In genomic region chr11:121649900-121650299, GRCm38 (mm10) we compare ENCODE assay signal across 8 mouse cellular contexts. TPM values are rescaled to one million over a fixed set of nuclear protein-coding genes. Genes with fewer than 3 reads are reported as not detected.
DNase-seq lines count a peak whose midpoint lies in the region; ATAC-seq and TF ChIP-seq lines count a peak whose summit lies in the region.

No protein-coding gene starts in this region.

- no peaks in the 10 kb centered on the region for H3K4me1 ChIP-seq in heart, postnatal 0 days (ENCODE audit: control insufficient read depth, insufficient read depth)
- no peaks in the 10 kb centered on the region for H3K4me1 ChIP-seq in thymus, adult 2 months (replicated peaks; ENCODE audit: control insufficient read depth, insufficient read depth, low read length)

- H3K27ac ChIP-seq in heart, postnatal 0 days (ENCODE audit: low read depth) = no peak overlapping the region
- no peak overlapping the region for H3K27ac ChIP-seq in thymus, adult 2 months (ENCODE audit: control insufficient read depth, insufficient read depth, low read length)

- peak; percentile 77 for ATAC-seq in heart, postnatal 0 days (ENCODE audit: insufficient read depth, low read depth)
- peak; percentile 67 for ATAC-seq in megakaryocyte progenitor cell, adult 5-6 weeks (replicated peaks; ENCODE audit: poor library complexity)

- WGBS in heart, postnatal 0 days = 29% methylated on average over 10 of the region's 10 CpGs
- 89% methylated on average over 10 of the region's 10 CpGs for WGBS in thymus, adult 2 months

- H3K36me3 ChIP-seq in heart, postnatal 0 days (replicated peaks; ENCODE audit: control insufficient read depth, insufficient read depth, low read length) = peaks cover 6% of the 10 kb centered on the region; the same call in 1 of the 2 replicates
- no peaks in the 10 kb centered on the region for H3K36me3 ChIP-seq in thymus, adult 2 months (ENCODE audit: control insufficient read depth, insufficient read depth, low read length)

- TF ChIP-seq POLR2A in thymus, adult 2 months (IDR thresholded peaks at IDR 0.05; ENCODE audit: control insufficient read depth, extremely low read depth, insufficient read depth, low read length, poor library complexity) = no peak

- no peak for TF ChIP-seq EP300 in heart, postnatal 0 days (IDR thresholded peaks at IDR 0.05; ENCODE audit: low read depth)

- H3K9me3 ChIP-seq in heart, postnatal 0 days (replicated peaks; ENCODE audit: control insufficient read depth, low read length) = no peaks in the 10 kb centered on the region

- TF ChIP-seq CTCF in heart, postnatal 0 days (IDR thresholded peaks at IDR 0.05; ENCODE audit: low read depth) = peak; percentile 64
- TF ChIP-seq CTCF in thymus, adult 2 months (IDR thresholded peaks at IDR 0.05; ENCODE audit: borderline replicate concordance, control insufficient read depth, extremely low read depth, insufficient read depth, low read length, poor library complexity) = no peak

- no peak overlapping the region for H3K4me3 ChIP-seq in heart, postnatal 0 days (ENCODE audit: low read depth, low read length)
- no peak overlapping the region for H3K4me3 ChIP-seq in thymus, adult 2 months (ENCODE audit: control insufficient read depth, insufficient read depth, low read length)

- peak; percentile 26 to 56 for DNase-seq in cerebellum, postnatal 25 days
- DNase-seq in cerebellum, adult 9-11 months = no peak
- peak; percentile 8 for DNase-seq in retina, postnatal 1 day
- no peak for DNase-seq in retina, embryonic 14.5 days (ENCODE audit: low spot score)
- peak; percentile 67 for DNase-seq in heart, postnatal 0 days (ENCODE audit: low spot score)
- no peak for DNase-seq in neural tube, embryonic 10.5 days (ENCODE audit: extremely low spot score, low spot score)
- no peak for DNase-seq in thymus, adult 2 months

- no peak overlapping the region for H3K9ac ChIP-seq in heart, postnatal 0 days (replicated peaks; ENCODE audit: low read depth, low read length)

- no peak overlapping the region for H3K4me2 ChIP-seq in heart, postnatal 0 days (ENCODE audit: low read depth, low read length)

- no peaks in the 10 kb centered on the region for H3K27me3 ChIP-seq in heart, postnatal 0 days (ENCODE audit: control insufficient read depth, insufficient read depth, low read length)
- no peaks in the 10 kb centered on the region for H3K27me3 ChIP-seq in thymus, adult 2 months (ENCODE audit: control insufficient read depth, insufficient read depth, low read length)

RNA-seq across cellular contexts. Expression of gene B3gntl1, which starts 23.1 kb away (rescaled TPM):
- 1.6 and 4.3 TPM in 2 replicates for total RNA-seq in heart, postnatal 0 days (2014; rRNA removed; ENCODE audit: low replicate concordance)
- 3.9 and 4.7 TPM in 2 replicates for polyA plus RNA-seq in heart, postnatal 0 days (2015; fragmentation: Nextera tagmentation; extraction: Ambion mirVana)
- 3.2 and 6.6 TPM in 2 replicates for total RNA-seq in megakaryocyte progenitor cell, adult 5-6 weeks (2015)
- total RNA-seq in megakaryocyte progenitor cell, adult 5-6 weeks (2017) = 8.0 and 8.6 TPM in 2 replicates
- 6.8 and 8.2 TPM in 2 replicates for polyA plus RNA-seq in thymus, adult 2 months (2012; rRNA removed)

RNA-seq across cellular contexts. Expression of gene Metrnl, which starts 51.4 kb away (rescaled TPM):
- total RNA-seq in heart, postnatal 0 days (2014; rRNA removed; ENCODE audit: low replicate concordance) = 16.1 and 27.9 TPM in 2 replicates
- 17.3 and 20.7 TPM in 2 replicates for polyA plus RNA-seq in heart, postnatal 0 days (2015; fragmentation: Nextera tagmentation; extraction: Ambion mirVana)
- total RNA-seq in megakaryocyte progenitor cell, adult 5-6 weeks (2015) = 1.3 and 1.7 TPM in 2 replicates
- 0.87 and 0.91 TPM in 2 replicates for total RNA-seq in megakaryocyte progenitor cell, adult 5-6 weeks (2017)
- polyA plus RNA-seq in thymus, adult 2 months (2012; rRNA removed) = 15.2 and 17.6 TPM in 2 replicates

Comparison
In these comparisons a context has a peak if more than half of its experiments do, and no peak if none do; other contexts are left out.
1. DNase-seq: peak in cerebellum, postnatal 25 days (2 of 2), retina, postnatal 1 day (single experiment) and heart, postnatal 0 days (single experiment); none in cerebellum, adult 9-11 months (single experiment), retina, embryonic 14.5 days (single experiment), neural tube, embryonic 10.5 days (single experiment) and thymus, adult 2 months (single experiment).